Mouse (Mus musculus): Measurements from ENCODE around the gene Ccdc85a. TPM values are rescaled to one million over a fixed set of nuclear protein-coding genes. Genes with fewer than 3 reads are reported as not detected.

Gene Ccdc85a
- polyA plus RNA-seq, 1 experiment from 2014 or later = 39.8 TPM

- H3K4me2 ChIP-seq (ENCODE audit: low read depth, low read length) = no peak overlapping the region
- no peak overlapping the region for H3K9ac ChIP-seq (replicated peaks; ENCODE audit: low read depth, low read length)
- no peaks in the 10 kb centered on the region for H3K27me3 ChIP-seq (ENCODE audit: control insufficient read depth, insufficient read depth, low read length)
- no peaks in the 10 kb centered on the region for H3K36me3 ChIP-seq (ENCODE audit: control insufficient read depth, insufficient read depth, low read length)
- H3K4me1 ChIP-seq (ENCODE audit: control insufficient read depth, insufficient read depth, low read length) = no peaks in the 10 kb centered on the region
- no peak for ATAC-seq (ENCODE audit: low read depth)
- H3K4me3 ChIP-seq (ENCODE audit: low read depth, low read length) = no peak overlapping the region
- no peak overlapping the region for H3K27ac ChIP-seq (ENCODE audit: low read depth, low read length)
- no peaks in the 10 kb centered on the region for H3K9me3 ChIP-seq (ENCODE audit: control insufficient read depth, low read length)
Observed at GRCm38 (mm10) chr11:28556420-28556819, 27.7 kb downstream of the Ccdc85a start.

GRCm38 (mm10) chr11:28543429-28543828, 40.7 kb downstream of the Ccdc85a start:
- H3K27me3 ChIP-seq (ENCODE audit: control insufficient read depth, insufficient read depth, low read length) = no peaks in the 10 kb centered on the region
- H3K4me1 ChIP-seq (ENCODE audit: control insufficient read depth, insufficient read depth, low read length) = no peaks in the 10 kb centered on the region
- H3K27ac ChIP-seq (ENCODE audit: low read depth, low read length) = no peak overlapping the region
- H3K9me3 ChIP-seq (ENCODE audit: control insufficient read depth, low read length) = no peaks in the 10 kb centered on the region
- H3K9ac ChIP-seq (replicated peaks; ENCODE audit: low read depth, low read length) = no peak overlapping the region
- H3K36me3 ChIP-seq (ENCODE audit: control insufficient read depth, insufficient read depth, low read length) = no peaks in the 10 kb centered on the region
- ATAC-seq (ENCODE audit: low read depth) = no peak
- H3K4me2 ChIP-seq (ENCODE audit: low read depth, low read length) = no peak overlapping the region
- WGBS = 95% methylated on average over 2 of the region's 2 CpGs
- no peak overlapping the region for H3K4me3 ChIP-seq (ENCODE audit: low read depth, low read length)

- H3K36me3 ChIP-seq (ENCODE audit: control insufficient read depth, insufficient read depth, low read length) = no peaks in the 10 kb centered on the region
Observed at GRCm38 (mm10) chr11:28541307-28541706, 42.8 kb downstream of the Ccdc85a start.

GRCm38 (mm10) chr11:28533286-28533685, 50.8 kb downstream of the Ccdc85a start:
- WGBS = 91% methylated on average over 2 of the region's 2 CpGs
- Histone ChIP-seq H3K9me3 (ENCODE audit: control insufficient read depth, low read length) (no peaks in the 10 kb centered on the region; the same call in 1 of the 2 replicates), H3K27me3 (ENCODE audit: control insufficient read depth, insufficient read depth, low read length) (no peaks in the 10 kb centered on the region), H3K4me1 (ENCODE audit: control insufficient read depth, insufficient read depth, low read length) (no peaks in the 10 kb centered on the region), H3K36me3 (ENCODE audit: control insufficient read depth, insufficient read depth, low read length) (no peaks in the 10 kb centered on the region), H3K4me3 (ENCODE audit: low read depth, low read length) (no peak overlapping the region), H3K9ac (replicated peaks; ENCODE audit: low read depth, low read length) (no peak overlapping the region), H3K4me2 (ENCODE audit: low read depth, low read length) (no peak overlapping the region), H3K27ac (ENCODE audit: low read depth, low read length) (no peak overlapping the region)
- no peak for ATAC-seq (ENCODE audit: low read depth)

More at GRCm38 (mm10) chr11:28541307-28541706, 42.8 kb downstream of the Ccdc85a start:
- H3K27ac ChIP-seq (ENCODE audit: low read depth, low read length) = no peak overlapping the region
- H3K27me3 ChIP-seq (ENCODE audit: control insufficient read depth, insufficient read depth, low read length) = no peaks in the 10 kb centered on the region
- H3K4me3 ChIP-seq (ENCODE audit: low read depth, low read length) = no peak overlapping the region
- H3K4me2 ChIP-seq (ENCODE audit: low read depth, low read length) = no peak overlapping the region
- ATAC-seq (ENCODE audit: low read depth) = no peak
- H3K9me3 ChIP-seq (ENCODE audit: control insufficient read depth, low read length) = no peaks in the 10 kb centered on the region
- no peak overlapping the region for H3K9ac ChIP-seq (replicated peaks; ENCODE audit: low read depth, low read length)
- 88% methylated on average over 1 of the region's 1 CpGs for WGBS
- no peaks in the 10 kb centered on the region for H3K4me1 ChIP-seq (ENCODE audit: control insufficient read depth, insufficient read depth, low read length)

DNA sequence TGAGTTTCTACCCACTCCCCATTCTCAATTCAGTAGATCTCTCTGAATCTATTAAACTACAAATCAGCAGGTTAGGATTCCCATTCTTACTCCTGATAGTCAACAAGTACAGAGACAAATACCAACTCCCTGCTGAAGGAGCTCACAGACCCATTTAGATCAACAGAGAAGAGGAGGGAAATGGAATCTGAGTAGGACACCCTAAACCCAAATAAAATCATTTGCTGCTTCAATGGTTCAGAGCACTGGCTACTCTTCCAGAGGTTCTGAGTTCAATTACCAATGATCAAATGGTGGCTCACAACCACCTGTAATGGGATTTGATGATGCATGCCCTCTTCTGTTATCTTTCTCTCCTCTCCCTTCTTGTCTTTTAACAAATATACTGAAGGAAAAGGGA, 82.9 kb downstream of the Ccdc85a start:
- H3K27ac ChIP-seq (ENCODE audit: low read depth, low read length) = no peak overlapping the region
- H3K4me3 ChIP-seq (ENCODE audit: low read depth, low read length) = no peak overlapping the region
- ATAC-seq (ENCODE audit: low read depth) = no peak
- no peak overlapping the region for H3K9ac ChIP-seq (replicated peaks; ENCODE audit: low read depth, low read length)
- no peak overlapping the region for H3K4me2 ChIP-seq (ENCODE audit: low read depth, low read length)
- no peaks in the 10 kb centered on the region for H3K36me3 ChIP-seq (ENCODE audit: control insufficient read depth, insufficient read depth, low read length)
- no peaks in the 10 kb centered on the region for H3K27me3 ChIP-seq (ENCODE audit: control insufficient read depth, insufficient read depth, low read length)
- H3K4me1 ChIP-seq (ENCODE audit: control insufficient read depth, insufficient read depth, low read length) = no peaks in the 10 kb centered on the region
- no peaks in the 10 kb centered on the region for H3K9me3 ChIP-seq (ENCODE audit: control insufficient read depth, low read length)

DNA sequence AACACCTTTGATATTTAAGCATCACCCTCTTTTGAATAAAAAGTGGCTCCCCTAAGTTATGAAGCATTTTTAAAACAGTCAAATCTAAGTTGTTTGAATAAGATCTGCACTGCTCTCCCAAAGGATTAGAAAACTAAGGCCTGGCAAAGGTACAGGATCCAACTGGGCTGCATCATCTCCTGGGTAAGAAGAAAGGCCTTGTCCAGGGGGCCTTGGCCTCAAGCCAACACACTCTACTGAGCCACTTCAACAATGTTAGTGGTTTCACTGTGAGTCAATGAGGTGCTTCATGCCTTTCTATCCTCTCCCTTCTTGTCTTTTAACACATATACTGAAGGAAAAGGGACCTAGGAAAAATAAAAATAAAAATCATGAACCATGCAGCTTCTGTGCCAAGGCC, 87.1 kb downstream of the Ccdc85a start:
- no peak overlapping the region for H3K9ac ChIP-seq (replicated peaks; ENCODE audit: low read depth, low read length)

GRCm38 (mm10) chr11:28493362-28493761, 90.8 kb downstream of the Ccdc85a start:
- no peaks in the 10 kb centered on the region for H3K36me3 ChIP-seq (ENCODE audit: control insufficient read depth, insufficient read depth, low read length)
- no peaks in the 10 kb centered on the region for H3K4me1 ChIP-seq (ENCODE audit: control insufficient read depth, insufficient read depth, low read length)
- no peak overlapping the region for H3K27ac ChIP-seq (ENCODE audit: low read depth, low read length)

More for the DNA sequence above, 87.1 kb downstream of the Ccdc85a start:
- no peaks in the 10 kb centered on the region for H3K4me1 ChIP-seq (ENCODE audit: control insufficient read depth, insufficient read depth, low read length)
- no peak overlapping the region for H3K4me3 ChIP-seq (ENCODE audit: low read depth, low read length)
- H3K27ac ChIP-seq (ENCODE audit: low read depth, low read length) = no peak overlapping the region
- ATAC-seq (ENCODE audit: low read depth) = no peak
- no peak overlapping the region for H3K4me2 ChIP-seq (ENCODE audit: low read depth, low read length)
- no peaks in the 10 kb centered on the region for H3K36me3 ChIP-seq (ENCODE audit: control insufficient read depth, insufficient read depth, low read length)
- no peaks in the 10 kb centered on the region for H3K27me3 ChIP-seq (ENCODE audit: control insufficient read depth, insufficient read depth, low read length)
- no peaks in the 10 kb centered on the region for H3K9me3 ChIP-seq (ENCODE audit: control insufficient read depth, low read length)

DNA sequence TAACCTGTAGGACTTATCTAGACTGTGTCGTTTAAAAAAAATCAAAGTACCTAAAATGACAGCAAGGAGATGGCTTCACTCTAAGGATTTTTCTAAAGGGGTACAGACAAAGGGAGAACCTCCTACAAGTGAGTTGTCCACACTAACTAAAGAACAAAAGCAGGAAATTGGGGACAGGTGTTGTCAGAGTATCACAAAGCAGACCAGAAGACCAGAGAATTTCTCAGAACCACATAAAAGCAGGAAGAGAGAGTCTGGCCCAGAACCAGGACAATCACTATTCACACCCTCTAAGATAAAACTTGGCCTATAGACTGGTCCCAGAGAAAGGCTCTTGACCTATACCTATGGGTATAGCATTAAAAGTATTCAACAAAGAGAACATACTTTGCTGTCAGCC, 92.8 kb downstream of the Ccdc85a start:
- Histone ChIP-seq H3K9ac (replicated peaks; ENCODE audit: low read depth, low read length) (no peak overlapping the region), H3K4me3 (ENCODE audit: low read depth, low read length) (no peak overlapping the region), H3K4me1 (ENCODE audit: control insufficient read depth, insufficient read depth, low read length) (no peaks in the 10 kb centered on the region), H3K27me3 (ENCODE audit: control insufficient read depth, insufficient read depth, low read length) (no peaks in the 10 kb centered on the region), H3K27ac (ENCODE audit: low read depth, low read length) (no peak overlapping the region), H3K4me2 (ENCODE audit: low read depth, low read length) (no peak overlapping the region), H3K36me3 (ENCODE audit: control insufficient read depth, insufficient read depth, low read length) (no peaks in the 10 kb centered on the region), H3K9me3 (ENCODE audit: control insufficient read depth, low read length) (no peaks in the 10 kb centered on the region)
- 85% methylated on average over 1 of the region's 1 CpGs for WGBS
- ATAC-seq (ENCODE audit: low read depth) = no peak

More at GRCm38 (mm10) chr11:28493362-28493761, 90.8 kb downstream of the Ccdc85a start:
- no peaks in the 10 kb centered on the region for H3K9me3 ChIP-seq (ENCODE audit: control insufficient read depth, low read length)
- H3K27me3 ChIP-seq (ENCODE audit: control insufficient read depth, insufficient read depth, low read length) = no peaks in the 10 kb centered on the region
- no peak overlapping the region for H3K9ac ChIP-seq (replicated peaks; ENCODE audit: low read depth, low read length)
- no peak overlapping the region for H3K4me2 ChIP-seq (ENCODE audit: low read depth, low read length)
- H3K4me3 ChIP-seq (ENCODE audit: low read depth, low read length) = no peak overlapping the region
- no peak for ATAC-seq (ENCODE audit: low read depth)

DNA sequence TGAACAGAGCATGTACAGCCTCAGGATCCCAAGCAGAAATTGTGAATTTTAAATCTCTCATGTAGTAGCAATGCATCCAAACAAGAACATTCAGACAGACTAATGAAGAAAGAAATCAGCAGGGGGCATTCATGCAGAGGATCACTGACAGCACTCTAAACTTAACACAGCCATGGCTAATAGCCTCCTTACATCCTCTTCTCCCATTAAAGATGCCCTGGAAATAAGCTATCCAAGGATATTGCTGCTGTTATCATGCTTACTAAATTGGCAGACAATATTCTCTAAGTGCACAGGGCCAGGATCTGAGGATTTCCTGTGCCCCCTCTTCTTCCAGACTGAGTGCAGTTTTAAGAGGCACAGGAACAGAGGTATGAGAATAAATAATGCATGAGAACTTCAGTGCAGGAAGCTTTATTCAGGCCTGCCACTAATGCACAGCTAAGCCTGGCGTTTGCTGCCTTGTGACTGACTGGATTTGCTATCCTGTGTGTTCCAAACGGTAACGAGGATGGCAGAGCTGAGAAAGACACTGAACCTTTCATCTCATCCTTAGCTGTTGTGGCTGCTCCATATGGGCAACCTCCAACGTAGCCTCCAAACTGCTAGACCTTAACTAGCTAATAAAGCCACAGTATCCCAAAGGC, 99.9 kb downstream of the Ccdc85a start:
- H3K27ac ChIP-seq (ENCODE audit: low read depth, low read length) = 0 out of 2 replicates have a peak overlapping the region, but pooled peaks have one; percentile 34
- 38% methylated on average over 4 of the region's 4 CpGs for WGBS

More for the DNA sequence above, 99.9 kb downstream of the Ccdc85a start:
- H3K36me3 ChIP-seq (ENCODE audit: control insufficient read depth, insufficient read depth, low read length) = no peaks in the 10 kb centered on the region
- peak; percentile 80; the same call in 1 of the 2 replicates for ATAC-seq (ENCODE audit: low read depth)
- no peak overlapping the region for H3K4me2 ChIP-seq (ENCODE audit: low read depth, low read length)
- H3K9me3 ChIP-seq (ENCODE audit: control insufficient read depth, low read length) = no peaks in the 10 kb centered on the region
- no peaks in the 10 kb centered on the region for H3K27me3 ChIP-seq (ENCODE audit: control insufficient read depth, insufficient read depth, low read length)
- H3K4me1 ChIP-seq (ENCODE audit: control insufficient read depth, insufficient read depth, low read length) = no peaks in the 10 kb centered on the region
- H3K9ac ChIP-seq (replicated peaks; ENCODE audit: low read depth, low read length) = no peak overlapping the region
- H3K4me3 ChIP-seq (ENCODE audit: low read depth, low read length) = no peak overlapping the region
